Mouse (Mus musculus): ENCODE measurements around the gene Gria2.

The Gria2 gene

DNA sequence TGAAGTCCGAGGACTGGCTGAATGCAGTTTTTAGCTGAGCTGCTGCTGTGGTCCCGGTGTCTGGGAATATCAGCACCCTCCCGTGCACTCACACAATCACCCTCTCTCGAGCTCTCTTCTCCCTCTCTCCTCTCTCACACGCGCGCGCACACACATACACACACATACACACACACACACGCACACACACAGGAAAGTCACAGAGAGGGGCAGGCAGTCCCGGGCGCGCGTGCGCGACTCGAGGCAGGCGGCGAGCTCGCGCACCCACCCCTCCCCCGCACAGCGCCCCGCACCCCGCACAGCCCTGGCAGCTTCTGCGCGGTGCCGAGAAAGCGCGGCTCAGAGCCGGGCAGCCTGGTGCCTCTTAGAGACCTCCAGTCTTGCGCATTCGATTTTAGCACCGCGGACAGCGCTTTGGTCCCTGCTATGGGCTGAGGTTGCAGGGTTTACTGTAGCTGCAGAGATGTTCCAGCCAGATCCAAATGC lies at the start of gene Gria2:
Gene Gria2, minus strand, starts transcription at position 240 of the 486 bp plus-strand sequence.
- peak; percentile 17 for DNase-seq (ENCODE audit: low spot score)

DNA sequence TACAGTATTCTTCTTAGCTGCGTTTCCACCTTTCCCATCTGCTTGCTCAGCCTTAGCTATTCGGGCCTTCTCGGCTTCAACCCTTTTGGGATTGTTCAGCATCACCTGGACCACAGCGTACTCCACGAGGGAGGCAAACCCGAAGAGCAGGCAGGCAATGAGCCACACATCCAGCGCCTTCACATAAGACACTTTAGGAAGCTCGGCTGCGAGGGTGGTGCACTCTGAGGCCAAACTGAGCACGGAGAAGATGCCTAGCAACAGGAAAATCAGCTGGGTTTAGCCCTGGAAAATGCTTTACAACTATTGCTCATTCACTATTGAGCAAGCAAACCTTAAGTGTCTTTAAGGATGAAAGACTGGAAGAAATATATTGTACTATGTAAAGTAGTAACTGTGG lies 48.3 kb upstream of the Gria2 start:
- DNase-seq (ENCODE audit: low spot score): no peak

DNA sequence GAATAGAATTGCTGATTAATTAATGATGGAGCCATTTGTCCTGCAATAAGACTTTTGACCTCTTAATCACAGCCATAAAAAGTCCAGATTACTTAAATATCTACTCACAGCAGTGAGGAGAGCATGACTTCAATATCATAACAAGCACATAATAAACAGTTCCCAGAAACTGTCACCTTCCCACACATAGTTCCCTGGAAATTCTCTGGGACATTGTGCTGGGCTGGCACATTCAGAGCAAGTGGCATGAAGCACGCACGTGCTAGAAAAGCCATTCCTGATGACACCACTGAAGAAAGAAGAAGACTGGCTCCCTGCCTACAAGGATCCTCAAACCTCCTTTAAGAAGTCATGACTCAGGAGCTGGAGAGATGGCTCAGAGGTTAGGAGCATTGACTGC lies 43.0 kb upstream of the Gria2 start:
- no peak for DNase-seq (ENCODE audit: low spot score)

DNA sequence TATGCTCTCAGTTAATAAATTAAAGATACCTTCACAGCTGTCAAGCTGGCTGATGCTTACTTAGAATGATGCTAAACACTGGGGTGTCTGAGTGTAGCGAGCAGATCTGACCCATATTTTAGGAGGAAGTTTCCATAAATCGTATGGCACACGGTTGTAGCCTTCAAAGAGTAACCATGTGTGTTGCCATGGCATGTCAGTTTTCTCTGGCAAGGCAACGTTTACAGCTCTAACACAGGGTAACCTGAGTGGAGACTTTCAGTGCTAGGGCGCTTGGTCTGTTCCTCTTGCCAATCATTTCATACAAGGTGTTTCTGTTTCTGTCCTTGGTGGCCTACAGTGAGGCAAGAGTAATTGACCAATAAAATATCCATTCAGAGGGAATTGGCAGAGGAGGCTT lies 37.2 kb upstream of the Gria2 start:
- DNase-seq (ENCODE audit: low spot score): no peak

DNA sequence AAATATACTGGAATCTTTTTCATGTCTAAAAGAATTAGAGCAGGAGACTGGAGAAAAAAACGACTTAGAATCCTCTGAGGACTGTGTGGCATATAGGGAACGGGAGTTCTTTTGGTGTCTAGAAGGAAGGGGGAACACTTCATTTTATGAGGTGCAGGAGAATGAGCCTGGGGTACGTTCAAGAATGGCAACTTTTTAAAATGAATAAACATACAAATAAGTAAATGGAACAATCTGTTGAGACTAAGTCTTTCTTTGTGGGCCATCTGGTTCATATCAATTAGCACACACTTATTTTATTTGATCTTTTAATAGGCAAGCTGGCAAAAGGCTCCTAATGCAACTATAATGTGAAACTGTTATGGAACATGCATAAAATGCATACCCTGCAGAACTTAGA lies 34.9 kb upstream of the Gria2 start:
- DNase-seq (ENCODE audit: low spot score): no peak

DNA sequence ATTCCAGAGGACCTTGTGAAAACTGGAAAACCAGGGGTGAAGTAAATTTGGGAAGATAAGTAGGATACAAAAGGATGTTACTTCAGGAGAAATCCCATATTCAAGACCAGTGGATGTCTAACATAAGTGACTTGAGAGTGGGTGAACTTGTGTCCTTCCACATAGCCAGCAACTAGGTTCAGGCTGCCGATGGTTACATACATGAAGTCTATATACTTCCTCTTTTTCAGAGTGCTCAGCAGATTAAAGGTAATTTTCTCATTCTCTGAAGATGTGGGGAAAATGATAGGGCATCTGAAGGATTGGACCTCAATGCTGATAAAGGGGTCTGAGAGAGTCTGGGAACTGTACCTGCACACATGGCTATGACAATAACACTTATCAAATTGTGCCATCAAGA lies 21.3 kb upstream of the Gria2 start:
- no peak for DNase-seq (ENCODE audit: low spot score)

DNA sequence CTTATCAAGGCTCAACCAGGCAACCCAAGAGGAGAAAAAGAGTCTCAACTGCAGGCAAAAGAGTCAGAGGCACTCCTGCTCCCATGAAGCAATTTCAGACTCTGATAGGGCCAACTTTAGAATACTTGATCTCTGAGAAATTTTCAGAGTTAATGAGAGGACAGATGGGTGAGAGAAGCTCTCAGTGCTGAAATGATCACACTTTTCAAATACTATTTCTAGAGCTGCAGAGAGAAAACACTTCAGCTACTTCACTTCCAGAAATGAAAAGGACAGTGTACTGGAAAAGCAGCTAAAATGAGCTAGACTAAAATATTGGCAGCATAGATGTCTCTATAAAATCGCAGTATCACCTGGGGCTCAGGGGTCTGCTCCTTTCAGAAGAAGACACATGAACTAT lies 16.0 kb upstream of the Gria2 start:
- DNase-seq (ENCODE audit: low spot score): no peak

DNA sequence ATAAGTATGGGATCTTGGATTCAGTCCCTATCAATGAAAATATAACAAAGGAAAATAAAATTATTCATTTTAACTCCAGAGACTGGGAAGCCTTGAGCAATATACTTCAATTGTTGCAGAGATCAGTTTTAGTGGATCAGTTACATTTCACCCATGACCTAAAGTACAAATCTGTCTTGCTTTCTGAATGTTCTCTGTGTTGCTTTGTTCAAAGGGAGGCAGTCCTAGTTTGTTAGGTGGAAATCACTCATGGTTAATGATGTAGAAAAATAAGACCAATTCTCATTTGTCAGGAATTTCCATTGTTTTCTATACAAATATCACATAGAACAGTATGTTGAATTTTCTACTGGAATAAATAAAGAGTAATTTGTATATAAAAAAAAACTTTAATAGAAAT lies 11.1 kb upstream of the Gria2 start:
- DNase-seq (ENCODE audit: low spot score): no peak

DNA sequence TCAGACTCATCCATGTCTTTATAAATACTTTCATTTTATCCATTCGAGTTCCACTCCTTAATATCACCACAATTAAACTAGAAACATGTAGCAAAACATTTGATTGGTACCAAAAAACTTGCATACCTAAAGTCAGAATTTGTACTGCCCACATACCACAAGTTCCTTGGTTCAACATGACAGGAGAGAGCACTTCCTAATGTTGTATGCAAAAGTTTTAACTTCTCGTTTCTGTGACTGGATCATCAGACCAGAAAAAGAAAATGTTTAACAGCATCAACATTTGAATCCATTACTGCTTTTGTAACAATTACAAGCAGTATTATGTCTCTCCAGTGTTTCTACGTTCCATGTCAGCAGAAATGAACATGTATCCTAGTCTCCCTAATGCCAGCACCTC lies 9.6 kb upstream of the Gria2 start:
- no peak for DNase-seq (ENCODE audit: low spot score)

DNA sequence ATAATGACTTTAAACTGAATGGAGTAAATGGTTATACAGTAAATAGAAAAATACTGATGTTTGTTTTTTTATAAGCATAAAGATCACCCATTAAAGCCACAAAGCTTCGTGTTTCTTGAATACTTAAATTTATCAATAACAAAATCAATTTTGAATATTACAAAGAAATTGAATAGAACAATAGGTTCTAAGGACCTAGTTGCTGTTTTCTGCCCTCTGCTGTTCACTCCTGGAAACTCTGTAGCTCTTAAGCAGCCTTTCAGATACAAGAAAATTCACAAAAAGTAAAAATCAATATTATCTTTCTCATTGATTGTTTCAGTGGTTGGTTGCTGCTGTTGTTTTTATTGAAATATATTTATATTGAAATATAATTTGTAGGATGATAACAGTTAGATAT lies 2.7 kb upstream of the Gria2 start:
- DNase-seq (ENCODE audit: low spot score): no peak

DNA sequence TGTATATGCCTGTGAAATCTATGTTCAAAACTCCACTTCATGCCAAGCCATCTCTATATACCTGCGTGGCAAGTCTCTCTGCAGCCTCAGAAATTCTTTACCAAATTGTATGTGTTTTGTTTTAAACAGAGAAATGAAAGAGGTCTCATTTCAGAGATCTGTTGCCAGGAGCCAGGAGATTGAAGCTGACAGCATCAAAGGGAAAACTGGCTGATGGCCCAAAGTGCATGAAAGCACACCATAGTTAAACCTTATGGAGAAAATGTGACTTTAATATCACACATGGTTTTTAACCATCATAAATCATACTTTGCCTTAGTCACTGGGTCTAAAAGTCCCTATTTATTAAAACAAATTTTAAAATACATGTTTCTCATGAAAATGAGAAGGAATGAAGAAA lies 1.2 kb upstream of the Gria2 start:
- no peak for DNase-seq (ENCODE audit: low spot score)

DNA sequence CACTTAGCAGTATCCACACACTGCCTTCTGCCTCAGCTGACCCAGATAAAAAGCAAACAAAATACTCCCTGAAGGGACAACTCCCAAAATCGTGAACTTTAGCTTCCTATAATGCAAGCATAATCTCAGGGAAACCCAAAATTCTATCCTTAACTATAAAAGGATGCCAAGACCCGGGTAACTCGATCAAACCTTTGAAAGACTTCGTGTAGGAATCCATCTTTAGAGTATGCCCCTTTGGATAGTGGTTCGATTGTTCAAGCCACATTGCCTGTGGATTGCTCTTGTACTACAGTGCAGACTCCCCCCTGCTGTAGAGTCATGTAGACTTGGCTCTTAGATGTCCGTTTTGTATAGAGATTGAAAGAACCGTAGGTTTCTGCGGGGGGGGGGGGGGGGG lies 576 bp upstream of the Gria2 start:
- no peak for DNase-seq (ENCODE audit: low spot score)

DNA sequence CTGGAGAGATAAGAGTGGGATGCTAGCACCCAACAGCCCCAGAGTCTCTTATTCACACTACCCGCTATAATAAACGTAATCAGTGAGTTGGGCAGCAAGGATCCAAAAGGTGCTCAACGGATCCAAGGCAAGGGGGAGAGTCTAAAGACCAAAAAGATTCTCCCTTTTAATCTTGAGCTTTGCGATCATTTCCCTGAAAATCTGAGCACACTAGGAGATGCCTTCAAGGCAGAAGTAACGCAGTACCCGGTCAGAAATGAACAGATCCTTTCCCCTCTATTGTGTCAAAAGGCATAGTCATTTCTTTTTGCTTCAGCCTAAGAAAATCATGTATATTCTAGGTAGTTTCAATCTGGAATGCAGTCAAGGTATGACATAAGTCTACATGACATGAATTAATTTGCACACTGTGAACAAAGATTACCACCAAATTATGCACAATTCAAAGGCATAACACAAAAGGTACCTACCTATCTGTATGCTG lies 766 bp downstream of the Gria2 start:
- no peak for DNase-seq (ENCODE audit: low spot score)

DNA sequence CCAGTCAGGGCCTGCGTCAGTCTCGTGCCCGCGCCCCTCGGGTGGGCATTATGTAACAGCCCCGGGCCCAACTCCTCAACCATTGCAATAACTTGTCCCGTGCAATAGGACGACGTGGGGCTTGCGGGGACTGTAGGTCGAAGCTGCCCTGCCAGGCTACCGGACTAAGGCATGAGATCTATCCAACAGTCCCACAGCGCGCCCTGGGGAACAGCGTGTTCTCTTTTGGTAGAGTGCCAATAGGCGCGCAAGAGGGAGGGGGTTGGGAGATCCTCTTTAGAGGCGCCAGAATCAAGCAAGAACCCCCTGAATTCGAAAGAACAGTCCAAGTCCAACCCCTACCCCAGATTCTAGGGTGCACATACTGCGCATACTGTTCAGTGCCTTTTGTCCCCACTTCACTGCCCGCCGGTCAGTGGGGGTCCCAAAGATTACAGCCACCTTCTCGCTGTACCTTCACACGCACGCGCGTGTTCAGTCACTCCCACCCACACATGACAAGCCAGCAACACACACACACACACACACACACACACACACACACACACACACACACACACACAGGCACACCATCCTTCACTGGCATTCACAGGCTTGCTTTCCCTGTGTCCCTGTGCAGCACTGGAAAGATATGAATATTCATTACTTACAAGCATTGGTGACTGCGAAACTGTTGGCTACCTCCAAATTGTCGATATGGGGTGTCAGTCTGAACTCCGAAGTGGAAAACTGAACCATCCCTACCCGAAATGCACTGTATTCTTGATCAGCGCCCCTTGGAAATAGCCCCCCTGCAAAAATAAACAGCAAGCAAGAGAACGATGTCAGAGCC lies 1.4 kb downstream of the Gria2 start:
- DNase-seq (ENCODE audit: low spot score): no peak

DNA sequence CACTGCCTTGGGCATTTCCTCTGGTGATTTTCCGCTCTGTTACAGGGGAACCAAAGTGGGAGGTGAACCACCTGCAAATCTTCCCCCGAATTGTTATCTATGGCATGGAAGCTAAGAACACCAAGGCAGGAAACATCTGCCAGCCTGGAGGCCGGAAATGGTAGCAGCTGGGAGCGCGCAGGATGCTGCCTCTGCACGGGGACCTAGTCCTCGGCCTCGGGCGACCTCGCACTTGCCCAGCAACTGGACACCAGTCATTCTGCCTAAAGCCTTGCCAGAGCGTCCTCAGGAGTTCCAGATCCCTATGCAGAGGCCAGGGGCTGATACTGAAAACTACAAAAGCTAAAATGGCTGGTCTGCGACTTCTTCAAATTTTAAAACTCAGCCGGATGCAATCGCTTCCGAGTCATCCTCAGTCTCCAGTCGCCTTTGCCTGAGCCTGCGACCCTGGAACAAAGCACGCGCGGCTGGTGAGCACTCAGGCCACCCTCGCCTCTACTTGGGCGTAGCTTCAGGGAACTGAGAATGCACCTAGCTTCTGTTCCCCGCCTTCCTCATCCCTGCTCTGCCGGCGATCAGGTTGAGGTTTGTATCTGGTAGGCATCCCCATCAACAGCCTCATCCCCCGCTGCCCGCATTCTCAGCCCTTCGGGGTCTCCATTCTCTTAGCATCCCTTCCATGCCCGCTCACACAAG lies 2.2 kb downstream of the Gria2 start:
- DNase-seq (ENCODE audit: low spot score): no peak

DNA sequence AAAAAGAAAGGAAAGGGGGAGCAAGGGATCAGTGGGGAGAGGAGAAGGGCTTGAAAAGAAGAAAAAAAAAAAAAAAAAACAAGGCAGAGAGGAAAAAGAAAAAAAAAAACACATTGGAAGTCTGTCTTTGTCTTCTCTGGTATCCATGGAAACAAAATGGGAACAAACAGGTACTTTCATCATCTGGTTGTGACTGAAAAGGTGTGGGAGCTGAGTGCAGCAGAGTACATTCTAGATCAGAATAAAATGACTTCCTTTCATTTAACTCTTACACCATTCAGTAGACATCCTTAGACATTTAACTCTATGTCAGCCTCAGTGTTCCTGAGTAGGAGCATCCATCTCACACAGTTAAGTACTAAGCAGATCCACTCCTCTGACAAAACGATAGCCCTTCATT lies 4.7 kb downstream of the Gria2 start:
- no peak for DNase-seq (ENCODE audit: low spot score)

DNA sequence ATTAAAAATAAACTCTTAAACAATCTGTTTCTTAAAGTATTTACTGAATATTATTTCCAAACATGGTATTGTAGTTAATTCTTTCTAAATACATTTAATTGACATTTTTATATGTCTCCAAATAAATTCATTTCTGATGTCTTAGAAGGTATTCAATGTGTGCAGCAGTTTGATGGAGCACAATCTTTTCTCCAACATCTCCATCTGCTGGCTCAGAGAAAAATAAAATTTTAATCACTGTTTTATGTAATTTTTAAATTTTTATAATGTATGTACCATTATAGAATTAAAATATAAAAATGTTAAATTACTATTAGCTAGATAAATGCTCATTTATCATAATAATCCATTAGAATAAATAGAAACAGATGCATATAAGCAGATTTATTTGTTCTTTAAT lies 5.9 kb downstream of the Gria2 start:
- no peak for DNase-seq (ENCODE audit: low spot score)

DNA sequence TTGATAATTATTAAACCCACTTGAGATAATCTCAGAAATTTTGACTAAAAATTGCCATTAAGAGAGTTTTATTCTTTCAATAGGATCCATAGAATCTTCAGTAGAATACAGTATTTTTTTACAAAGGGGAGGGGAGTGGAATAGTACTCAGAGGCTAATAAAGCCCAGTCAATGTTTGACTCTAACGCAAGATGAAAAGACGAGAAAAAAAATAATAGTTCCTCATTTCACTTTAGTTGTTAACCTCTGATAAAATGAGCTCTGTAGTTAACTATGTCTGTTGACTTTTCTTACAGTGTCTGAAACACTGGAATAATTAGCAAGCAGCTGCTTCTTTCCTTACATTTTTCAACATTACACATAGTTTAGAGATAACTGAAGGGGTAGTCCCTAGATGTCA lies 7.4 kb downstream of the Gria2 start:
- DNase-seq (ENCODE audit: low spot score): no peak

DNA sequence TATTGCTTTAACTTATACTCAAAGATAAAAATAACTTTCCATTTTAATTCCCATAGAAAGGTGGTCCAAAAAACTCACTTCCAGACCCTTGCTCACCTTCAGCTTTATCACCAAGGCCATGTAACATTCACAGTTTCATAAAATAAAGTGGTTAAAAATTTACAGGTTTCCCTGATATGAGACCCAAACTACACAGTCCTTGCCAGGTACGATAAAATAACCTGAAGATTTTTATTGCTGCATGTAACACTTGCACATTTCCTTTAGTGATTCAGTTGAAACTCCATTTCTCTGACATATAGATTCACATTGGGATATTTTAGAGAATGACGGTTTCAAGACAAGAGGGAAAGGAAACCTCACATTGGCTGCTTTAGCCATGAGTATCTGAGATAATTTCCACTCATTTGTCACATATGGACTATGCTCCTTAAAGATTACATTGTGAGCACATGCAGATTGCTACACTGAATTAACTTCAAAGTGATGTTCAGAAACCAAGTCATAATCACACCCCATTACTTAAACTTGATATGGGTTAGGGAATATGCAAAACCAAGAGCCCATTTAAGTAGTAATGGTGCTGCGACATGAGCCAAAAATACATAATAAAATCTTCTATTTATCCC lies 15.4 kb downstream of the Gria2 start:
- no peak for DNase-seq (ENCODE audit: low spot score)

DNA sequence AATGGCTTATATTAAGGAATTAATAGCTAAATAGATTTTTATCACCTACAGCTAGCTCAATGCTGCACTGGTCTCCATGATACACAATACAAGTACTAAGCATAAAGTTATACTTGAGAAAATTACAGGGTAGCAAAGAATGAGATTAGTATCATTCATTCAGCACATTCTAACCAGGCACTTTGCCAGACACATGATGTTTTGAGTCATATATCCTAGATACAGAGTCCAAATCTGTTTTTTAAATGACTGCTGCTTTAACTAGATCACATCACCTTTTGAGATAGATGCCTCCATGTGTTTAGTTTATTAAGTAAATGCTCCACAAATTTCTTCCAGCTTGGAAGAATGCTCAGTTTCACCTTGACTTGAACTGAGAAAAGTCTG lies 21.5 kb downstream of the Gria2 start:
- no peak for DNase-seq (ENCODE audit: low spot score)

DNA sequence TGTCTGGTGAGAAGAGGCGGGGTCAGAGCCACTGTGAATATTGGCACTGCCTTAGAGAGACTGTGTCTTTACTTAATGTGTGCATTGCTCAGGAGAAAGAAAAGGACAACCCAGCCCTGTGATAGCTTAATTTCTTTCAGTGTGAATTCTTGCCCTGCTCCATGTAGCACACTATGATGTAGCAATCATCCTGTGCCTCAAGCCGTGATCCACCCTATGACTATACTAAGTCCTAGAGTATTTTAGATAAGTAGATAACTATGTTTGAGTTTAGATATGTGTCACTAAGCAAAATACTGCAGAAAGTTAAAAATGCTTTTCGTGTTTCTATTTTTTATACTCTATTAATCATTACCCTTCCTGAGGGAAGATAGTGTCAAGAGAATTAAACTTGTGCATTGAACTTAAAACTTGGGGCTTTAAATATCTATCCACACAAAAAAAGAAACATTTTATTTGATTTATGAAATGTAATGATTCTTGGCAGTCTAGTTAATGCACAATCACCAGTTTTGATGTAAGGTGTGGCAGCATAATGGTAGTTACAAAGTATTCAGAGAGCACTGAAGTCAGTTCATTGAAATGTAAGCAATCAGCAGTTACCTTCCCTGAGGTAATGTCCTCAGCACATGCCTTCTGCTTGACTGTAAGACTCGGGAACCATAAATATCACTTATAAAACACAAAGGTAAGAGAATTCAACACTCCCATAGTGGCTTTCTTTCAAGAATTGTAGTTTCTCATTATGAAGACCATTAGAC lies 22.1 kb downstream of the Gria2 start:
- no peak for DNase-seq (ENCODE audit: low spot score)

DNA sequence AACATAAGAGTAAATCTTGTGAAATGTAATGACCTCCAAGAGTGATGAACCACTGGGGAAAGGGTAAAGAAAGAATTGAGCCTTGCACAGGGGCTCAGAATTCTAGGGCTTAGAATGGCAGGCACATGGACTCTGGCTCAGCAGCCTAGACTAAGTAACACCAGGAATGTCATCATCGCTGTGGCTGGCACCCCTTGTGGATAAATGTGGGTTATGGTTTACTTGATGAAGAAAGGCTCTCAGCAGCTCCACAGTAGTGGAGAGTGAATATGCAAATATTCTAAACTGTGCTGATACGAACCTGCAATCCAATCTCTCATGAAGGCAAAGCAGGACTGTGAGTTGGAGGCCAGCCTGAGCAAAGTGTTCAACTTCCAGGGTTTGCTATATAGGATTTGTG lies 26.0 kb downstream of the Gria2 start:
- no peak for DNase-seq (ENCODE audit: low spot score)
